ENCODE assay signal across 19 mouse cellular contexts in genomic region chr7:73087496-73088185, GRCm38 (mm10).
DNase-seq lines count a peak whose midpoint lies in the region; ATAC-seq lines count a peak whose summit lies in the region.
"Had no signal": no experiment of that assay in that cellular context is flagged by ENCODE, and none has a peak within 500 bp of the region (broad histone marks: within the 10 kb centered on the region; RNA-seq: fewer than 3 reads in every experiment).

No protein-coding gene starts in this region.

- H3K9ac ChIP-seq in hindbrain, embryonic 13.5 days: no peak overlapping the region
- H3K9ac ChIP-seq: embryonic facial prominence, embryonic 13.5 days; hindbrain, embryonic 15.5 days; limb, embryonic 12.5 days; liver, embryonic 15.5 days; midbrain, embryonic 13.5 days; stomach, embryonic 15.5 days had no signal

- no peak for ATAC-seq in hindbrain, embryonic 13.5 days (ENCODE audit: low FRiP score)
- ATAC-seq: midbrain, embryonic 13.5 days had no signal

- H3K9me3 ChIP-seq in hindbrain, embryonic 13.5 days: no peaks in the 10 kb centered on the region; the same call in 1 of the 2 replicates
- H3K9me3 ChIP-seq: embryonic facial prominence, embryonic 13.5 days; forebrain, embryonic 10.5 days; hindbrain, embryonic 15.5 days; limb, embryonic 12.5 days; liver, embryonic 15.5 days; midbrain, embryonic 13.5 days; stomach, embryonic 15.5 days had no signal

- no peak overlapping the region for H3K4me2 ChIP-seq in hindbrain, embryonic 13.5 days
- H3K4me2 ChIP-seq: embryonic facial prominence, embryonic 13.5 days; hindbrain, embryonic 15.5 days; limb, embryonic 12.5 days; liver, embryonic 15.5 days; midbrain, embryonic 13.5 days; stomach, embryonic 15.5 days had no signal

- H3K36me3 ChIP-seq in hindbrain, embryonic 13.5 days: no peaks in the 10 kb centered on the region
- H3K36me3 ChIP-seq: embryonic facial prominence, embryonic 13.5 days; forebrain, embryonic 10.5 days; hindbrain, embryonic 15.5 days; limb, embryonic 12.5 days; liver, embryonic 15.5 days; midbrain, embryonic 13.5 days; stomach, embryonic 15.5 days had no signal

- H3K27me3 ChIP-seq in hindbrain, embryonic 13.5 days: no peaks in the 10 kb centered on the region
- H3K27me3 ChIP-seq: embryonic facial prominence, embryonic 13.5 days; hindbrain, embryonic 15.5 days; limb, embryonic 12.5 days; liver, embryonic 15.5 days; midbrain, embryonic 13.5 days; stomach, embryonic 15.5 days had no signal

- peak; percentile 17 for DNase-seq in gastrocnemius, postnatal 25 days
- no peak for DNase-seq in gastrocnemius, adult 18-20 months (ENCODE audit: low spot score)
- peak; percentile 32 for DNase-seq in Muller cell, postnatal 12 days (ENCODE audit: inconsistent ontology term)
- peak; percentile 6 to 10 for DNase-seq in cerebellum, adult 18-20 months
- peak; percentile 98 for DNase-seq in fat pad, adult 2 months (ENCODE audit: extremely low read depth, low read depth, low spot score)
- no peak for DNase-seq in spleen, postnatal 4 days (ENCODE audit: low spot score in 2 of 2)
- DNase-seq: B cell, adult 2 months; heart, postnatal 10 days; kidney, adult 11 months; kidney, postnatal 14 days; lung, postnatal 36 days had no signal

- H3K4me1 ChIP-seq in hindbrain, embryonic 13.5 days (replicated peaks): peaks cover 4% of the 10 kb centered on the region; the same call in 1 of the 2 replicates
- H3K4me1 ChIP-seq: embryonic facial prominence, embryonic 13.5 days; forebrain, embryonic 10.5 days; hindbrain, embryonic 15.5 days; limb, embryonic 12.5 days; liver, embryonic 15.5 days; midbrain, embryonic 13.5 days; stomach, embryonic 15.5 days had no signal

- no peak overlapping the region for H3K4me3 ChIP-seq in hindbrain, embryonic 13.5 days
- H3K4me3 ChIP-seq: embryonic facial prominence, embryonic 13.5 days; forebrain, embryonic 10.5 days; hindbrain, embryonic 15.5 days; limb, embryonic 12.5 days; liver, embryonic 15.5 days; midbrain, embryonic 13.5 days; stomach, embryonic 15.5 days had no signal

- 82% methylated on average over 10 of the region's 10 CpGs for WGBS in hindbrain, embryonic 13.5 days

- no peak overlapping the region for H3K27ac ChIP-seq in hindbrain, embryonic 13.5 days
- H3K27ac ChIP-seq: embryonic facial prominence, embryonic 13.5 days; forebrain, embryonic 10.5 days; hindbrain, embryonic 15.5 days; limb, embryonic 12.5 days; liver, embryonic 15.5 days; midbrain, embryonic 13.5 days; stomach, embryonic 15.5 days had no signal

Comparison
In these comparisons a context has a peak if more than half of its experiments do, and no peak if none do; other contexts are left out.
1. DNase-seq: peak in gastrocnemius, postnatal 25 days (single experiment), Muller cell, postnatal 12 days (single experiment), cerebellum, adult 18-20 months (2 of 2) and fat pad, adult 2 months (single experiment); none in gastrocnemius, adult 18-20 months (single experiment) and spleen, postnatal 4 days (0 of 2).